Mouse (Mus musculus) lung, postnatal 36 days (tissue): Measurements from ENCODE around the gene Depdc1b.
A peak's percentile ranks its signal among the peaks of the same experiment; 100 is the strongest.

Source experiments
- DNase-seq: peaks from one replicate; pipeline ENCODE4 v3.0.0; 2022; ENCODE audit warnings: mixed read lengths

The Depdc1b gene

GRCm38 (mm10) chr13:108449116-108450097 lies 133.3 kb downstream of the Depdc1b start, which contains the start of gene Pde4d:
Gene Pde4d (plus strand): TSS chr13:108449948.
- DNase-seq: peak; percentile 15

GRCm38 (mm10) chr13:108451122-108451521 lies 135.0 kb downstream of the Depdc1b start:
- no peak for DNase-seq

- peak; percentile 20 for DNase-seq
Measured at GRCm38 (mm10) chr13:108453064-108453919, 137.2 kb downstream of the Depdc1b start.
